Mouse (Mus musculus) hindbrain, embryonic 13.5 days (tissue): ENCODE measurements around the gene Ly6g6c. TPM values are rescaled to one million over a fixed set of nuclear protein-coding genes. Genes with fewer than 3 reads are reported as not detected.
A peak's percentile ranks its signal among the peaks of the same experiment; 100 is the strongest.

Experiments used
- ATAC-seq: fragments of 200-750 bp; cut with Nextera tagmentation; 2 replicates; pipeline ENCODE4 v1.8.0; 2017; ENCODE audit warnings: moderate TSS enrichment; ENCODE audit not compliant: low FRiP score
- H3K27ac ChIP-seq: fragments of 300-500 bp; sonication (generic); 2 replicates; pipeline ENCODE4 v1.5.1; 2015; ENCODE audit warnings: inconsistent platforms, mild to moderate bottlenecking, moderate library complexity
- H3K27me3 ChIP-seq: fragments of 300-500 bp; sonication (generic); 2 replicates; pipeline ENCODE4 v1.6.1; 2015; ENCODE audit warnings: mild to moderate bottlenecking, inconsistent platforms
- H3K36me3 ChIP-seq: fragments of 300-500 bp; sonication (generic); 2 replicates; pipeline ENCODE4 v1.6.1; 2015; ENCODE audit warnings: mild to moderate bottlenecking, inconsistent platforms
- H3K4me1 ChIP-seq: fragments of 300-500 bp; sonication (generic); replicated peaks from 2 replicates; pipeline ENCODE4 v1.6.1; 2015; ENCODE audit warnings: inconsistent platforms
- H3K4me2 ChIP-seq: fragments of 300-500 bp; sonication (generic); 2 replicates; pipeline ENCODE4 v1.6.1; 2015; ENCODE audit warnings: inconsistent platforms, mild to moderate bottlenecking, moderate library complexity
- H3K4me3 ChIP-seq: fragments of 300-500 bp; sonication (generic); 2 replicates; pipeline ENCODE4 v1.5.1; 2015; ENCODE audit warnings: mild to moderate bottlenecking, inconsistent platforms
- H3K9ac ChIP-seq: fragments of 300-500 bp; sonication (generic); 2 replicates; pipeline ENCODE4 v1.6.1; 2015; ENCODE audit warnings: mild to moderate bottlenecking, inconsistent platforms
- H3K9me3 ChIP-seq: fragments of 300-500 bp; sonication (generic); 2 replicates; pipeline ENCODE4 v1.6.1; 2016; ENCODE audit warnings: inconsistent platforms
- WGBS: fragments of 180-500 bp; shearing (Covaris S2); methylation state at CpG from one replicate; pipeline ENCODE4 v1.1.7; 2015; 5-methylcytosine and 5-hydroxymethylcytosine counted together
- polyA plus RNA-seq: library from polyadenylated mRNA; unstranded; fragments of >200 nt; fragmentation: Nextera tagmentation; extraction: Ambion mirVana; gene quantifications from 2 replicates; pipeline ENCODE4 v1.2.1, GENCODE M21; 2015

Gene Ly6g6c
- polyA plus RNA-seq, 1 experiment from 2014 or later: not detected

DNA sequence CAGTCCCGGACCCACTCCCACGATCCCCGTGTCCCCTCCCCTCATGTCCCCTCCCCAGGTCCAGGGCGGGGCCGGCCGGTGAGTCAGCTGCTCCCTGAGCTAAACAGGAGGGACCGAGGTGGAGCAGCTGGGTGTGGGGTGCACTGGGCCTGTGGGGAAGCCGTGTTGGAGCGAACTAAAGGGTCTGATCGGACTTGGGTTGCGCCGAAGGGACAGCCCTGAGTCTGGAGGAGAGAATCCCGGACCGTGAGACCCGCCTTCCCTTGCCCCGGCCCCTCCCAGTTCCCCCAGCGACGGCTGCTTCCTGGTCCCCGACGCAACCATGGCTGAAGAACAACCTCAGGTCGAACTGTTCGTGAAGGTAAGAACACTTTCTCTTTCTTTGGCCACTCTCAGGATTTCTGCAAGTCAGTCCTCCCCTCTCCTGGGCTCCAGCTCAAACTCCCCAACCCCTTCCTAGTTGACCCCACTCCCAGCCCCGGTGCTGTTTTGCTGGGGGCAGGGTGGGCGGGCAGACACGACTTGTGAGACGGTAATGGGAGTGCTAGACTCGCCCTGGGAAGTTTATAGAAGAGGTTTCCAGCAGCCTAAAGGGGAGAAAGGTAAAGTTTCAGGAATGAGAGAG is 14.9 kb upstream of the Ly6g6c start:
- H3K9me3 ChIP-seq: no peaks in the 10 kb centered on the region; the same call in 1 of the 2 replicates
- no peaks in the 10 kb centered on the region for H3K27me3 ChIP-seq
- ATAC-seq: no peak
- WGBS: under 1% methylated on average over 27 of the region's 27 CpGs
- H3K9ac ChIP-seq: peak overlapping the region; percentile 74
- peak overlapping the region; percentile 61 for H3K4me2 ChIP-seq
- peaks cover 47% of the 10 kb centered on the region for H3K4me1 ChIP-seq
- H3K27ac ChIP-seq: peak overlapping the region; percentile 89
- H3K36me3 ChIP-seq: peaks cover 7% of the 10 kb centered on the region
- H3K4me3 ChIP-seq: peak overlapping the region; percentile 43

DNA sequence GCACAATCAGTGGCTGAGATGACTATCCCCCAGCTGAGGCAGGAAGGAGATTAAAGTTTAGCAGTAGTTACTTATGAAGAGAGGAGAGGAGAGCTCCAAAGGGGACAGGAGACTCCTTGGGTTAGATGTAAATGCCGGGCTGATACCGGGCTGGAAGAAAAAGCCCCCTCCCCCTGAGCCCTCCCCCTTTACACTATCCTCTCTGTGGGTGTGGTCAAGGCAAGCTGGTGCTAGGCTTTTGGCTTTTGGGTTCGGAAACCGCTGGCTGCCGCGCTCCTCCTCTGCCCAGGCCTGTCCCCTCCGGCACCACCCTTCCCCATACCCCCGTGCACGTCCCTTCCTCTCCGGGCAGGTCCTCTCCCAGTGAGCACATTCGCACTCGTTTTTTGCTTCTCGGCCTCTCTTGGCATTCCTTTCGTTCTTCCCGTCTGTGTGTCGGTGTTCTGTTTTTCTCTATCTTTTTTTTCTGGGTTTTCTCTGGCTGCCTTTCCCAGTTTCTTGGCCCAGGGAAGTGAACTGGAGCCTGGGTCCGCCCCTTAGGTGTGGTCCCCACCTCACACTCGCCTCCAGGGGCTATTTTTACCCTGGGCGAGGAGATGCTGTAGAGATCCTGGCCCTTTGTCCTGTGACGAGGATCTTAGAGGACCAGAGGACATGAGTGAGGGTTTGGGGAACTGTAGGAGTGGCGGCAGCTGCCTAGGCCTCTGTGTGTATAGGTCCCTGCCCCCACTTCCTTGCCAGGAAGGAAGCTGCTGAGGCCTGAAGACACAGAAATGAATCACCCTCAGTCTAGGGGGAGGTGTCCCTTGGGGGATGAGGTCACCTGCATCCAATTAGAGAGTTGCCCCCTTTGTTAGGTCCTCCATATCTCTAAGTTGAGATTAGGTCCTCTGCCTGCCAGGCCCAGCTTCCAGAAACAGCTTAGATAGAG is 13.8 kb upstream of the Ly6g6c start:
- peak overlapping the region; percentile 74 for H3K9ac ChIP-seq
- H3K27ac ChIP-seq: peak overlapping the region; percentile 90
- peak overlapping the region; percentile 61 for H3K4me2 ChIP-seq
- no peaks in the 10 kb centered on the region; the same call in 1 of the 2 replicates for H3K9me3 ChIP-seq
- peak overlapping the region; percentile 43 for H3K4me3 ChIP-seq
- peak; percentile 44; the same call in 1 of the 2 replicates for ATAC-seq
- peaks cover 41% of the 10 kb centered on the region for H3K4me1 ChIP-seq
- peaks cover 13% of the 10 kb centered on the region for H3K36me3 ChIP-seq
- WGBS: 4% methylated on average over 21 of the region's 21 CpGs
- H3K27me3 ChIP-seq: no peaks in the 10 kb centered on the region

DNA sequence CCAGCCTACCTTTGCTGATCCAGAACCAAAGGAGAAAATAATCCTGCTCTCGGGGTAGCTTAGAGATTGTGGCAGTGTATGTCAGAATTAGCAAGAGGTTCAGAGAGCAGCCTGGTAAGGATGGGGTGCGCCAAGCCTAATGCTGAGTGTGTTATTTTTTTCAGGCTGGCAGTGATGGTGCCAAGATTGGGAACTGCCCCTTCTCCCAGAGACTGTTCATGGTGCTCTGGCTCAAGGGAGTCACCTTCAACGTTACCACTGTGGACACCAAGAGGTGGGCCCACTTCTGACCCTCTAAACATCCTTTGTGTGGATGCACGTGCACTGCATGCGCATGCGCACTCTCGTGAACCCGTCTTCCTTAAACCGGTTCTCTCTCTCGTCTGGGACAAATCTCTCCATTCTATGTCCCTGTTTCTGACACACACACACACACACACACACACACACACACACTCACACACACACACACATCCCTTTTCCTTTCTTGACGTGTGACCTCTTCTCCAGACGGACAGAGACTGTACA is 12.9 kb upstream of the Ly6g6c start:
- Histone ChIP-seq H3K9ac (peak overlapping the region; percentile 74), H3K4me2 (peak overlapping the region; percentile 61), H3K9me3 (no peaks in the 10 kb centered on the region; the same call in 1 of the 2 replicates), H3K27ac (peak overlapping the region; percentile 90), H3K4me3 (no peak overlapping the region), H3K27me3 (no peaks in the 10 kb centered on the region), H3K4me1 (peaks cover 38% of the 10 kb centered on the region), H3K36me3 (peaks cover 13% of the 10 kb centered on the region)
- WGBS: 68% methylated on average over 12 of the region's 12 CpGs
- no peak for ATAC-seq

DNA sequence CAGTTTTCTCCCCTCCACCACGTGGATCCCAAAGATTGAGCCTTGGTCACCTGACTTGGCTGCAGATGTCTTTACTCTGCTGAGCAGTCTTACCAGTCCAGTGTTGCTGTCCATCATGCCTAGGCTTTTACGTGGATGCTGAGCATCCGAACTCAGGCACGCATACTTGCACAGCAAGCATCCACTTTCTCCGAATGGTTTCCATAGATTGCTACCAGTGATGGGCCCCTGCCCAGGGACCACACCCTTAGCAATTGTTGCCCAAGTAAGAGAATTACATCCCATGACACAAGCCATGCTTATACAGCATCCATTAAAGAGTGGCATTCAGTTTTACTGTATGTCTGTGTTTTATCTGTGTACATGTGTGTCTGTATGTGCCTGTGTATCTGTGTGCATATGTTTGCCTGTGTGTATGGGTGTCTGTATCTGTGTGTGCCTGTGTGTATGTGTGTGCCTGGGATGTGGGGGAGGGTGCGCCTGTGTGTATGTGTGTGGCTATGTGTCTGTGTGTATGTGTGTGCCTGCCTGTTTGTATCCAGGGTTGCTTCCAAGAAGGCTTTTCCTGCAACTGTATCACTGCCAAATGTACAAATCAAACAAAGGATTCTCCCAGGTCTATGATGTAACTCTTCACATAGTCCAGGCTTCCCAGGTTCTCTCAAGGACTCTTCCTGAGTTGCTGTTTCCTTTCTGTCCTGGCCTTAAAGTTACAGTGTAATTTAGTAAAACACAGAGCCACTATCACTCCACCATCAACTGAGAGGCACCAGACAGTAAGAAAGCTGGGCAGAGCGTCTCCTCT is 9.3 kb upstream of the Ly6g6c start:
- WGBS: 92% methylated on average over 7 of the region's 7 CpGs
- no peaks in the 10 kb centered on the region for H3K27me3 ChIP-seq
- H3K9ac ChIP-seq: no peak overlapping the region
- peaks cover 18% of the 10 kb centered on the region for H3K36me3 ChIP-seq
- no peaks in the 10 kb centered on the region; the same call in 1 of the 2 replicates for H3K9me3 ChIP-seq
- no peak overlapping the region for H3K4me2 ChIP-seq
- ATAC-seq: no peak
- H3K4me3 ChIP-seq: no peak overlapping the region
- H3K4me1 ChIP-seq: peaks cover 41% of the 10 kb centered on the region
- H3K27ac ChIP-seq: no peak overlapping the region

DNA sequence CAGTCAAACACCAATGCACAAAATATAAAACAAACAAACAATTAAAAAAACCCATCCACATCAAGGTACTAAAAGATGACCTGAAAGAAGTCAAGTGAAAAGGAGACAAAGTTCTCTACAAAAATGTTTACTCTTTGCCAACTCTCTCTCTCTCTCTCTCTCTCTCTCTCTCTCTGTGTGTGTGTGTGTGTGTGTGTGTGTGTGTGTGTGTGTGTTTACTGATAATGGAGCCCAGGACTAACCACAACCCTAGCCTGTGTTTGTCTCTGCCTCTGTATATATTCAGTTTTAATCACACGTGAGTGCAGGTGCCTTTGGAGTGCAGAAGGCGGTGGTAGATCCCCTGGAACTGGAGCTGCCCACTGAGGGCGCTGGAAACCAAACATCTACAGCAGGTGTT is 8.1 kb upstream of the Ly6g6c start:
- WGBS: 82% methylated on average over 3 of the region's 3 CpGs
- H3K4me2 ChIP-seq: no peak overlapping the region
- H3K36me3 ChIP-seq: peaks cover 28% of the 10 kb centered on the region
- H3K27ac ChIP-seq: no peak overlapping the region
- H3K27me3 ChIP-seq: peaks cover 7% of the 10 kb centered on the region
- ATAC-seq: no peak
- H3K4me3 ChIP-seq: no peak overlapping the region
- peaks cover 39% of the 10 kb centered on the region for H3K4me1 ChIP-seq
- no peaks in the 10 kb centered on the region; the same call in 1 of the 2 replicates for H3K9me3 ChIP-seq
- no peak overlapping the region for H3K9ac ChIP-seq

DNA sequence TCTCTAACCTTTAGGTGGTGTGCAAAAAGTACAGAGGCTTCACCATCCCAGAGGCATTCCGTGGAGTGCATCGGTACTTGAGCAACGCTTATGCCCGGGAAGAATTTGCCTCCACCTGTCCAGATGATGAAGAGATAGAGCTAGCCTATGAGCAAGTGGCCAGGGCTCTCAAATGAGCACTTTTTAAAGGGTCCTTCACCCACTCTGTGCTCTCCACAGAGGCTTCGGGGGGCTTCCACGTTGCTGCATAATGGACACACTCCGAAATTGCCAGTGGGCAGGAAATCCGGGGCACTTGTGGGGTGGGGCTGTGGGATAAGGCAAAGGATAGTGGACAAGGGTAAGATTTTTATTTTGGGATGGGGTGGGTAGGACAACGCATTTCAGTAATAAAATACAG is 6.9 kb upstream of the Ly6g6c start:
- Histone ChIP-seq H3K9ac (peak overlapping the region; percentile 91), H3K36me3 (peaks cover 38% of the 10 kb centered on the region), H3K27ac (peak overlapping the region; percentile 91), H3K4me1 (peaks cover 29% of the 10 kb centered on the region), H3K27me3 (peaks cover 16% of the 10 kb centered on the region), H3K4me2 (peak overlapping the region; percentile 88; the same call in 1 of the 2 replicates), H3K4me3 (peak overlapping the region; percentile 78), H3K9me3 (no peaks in the 10 kb centered on the region; the same call in 1 of the 2 replicates)
- ATAC-seq: 0 out of 2 replicates have a peak, but pooled peaks have one; percentile 13
- 68% methylated on average over 9 of the region's 9 CpGs for WGBS

DNA sequence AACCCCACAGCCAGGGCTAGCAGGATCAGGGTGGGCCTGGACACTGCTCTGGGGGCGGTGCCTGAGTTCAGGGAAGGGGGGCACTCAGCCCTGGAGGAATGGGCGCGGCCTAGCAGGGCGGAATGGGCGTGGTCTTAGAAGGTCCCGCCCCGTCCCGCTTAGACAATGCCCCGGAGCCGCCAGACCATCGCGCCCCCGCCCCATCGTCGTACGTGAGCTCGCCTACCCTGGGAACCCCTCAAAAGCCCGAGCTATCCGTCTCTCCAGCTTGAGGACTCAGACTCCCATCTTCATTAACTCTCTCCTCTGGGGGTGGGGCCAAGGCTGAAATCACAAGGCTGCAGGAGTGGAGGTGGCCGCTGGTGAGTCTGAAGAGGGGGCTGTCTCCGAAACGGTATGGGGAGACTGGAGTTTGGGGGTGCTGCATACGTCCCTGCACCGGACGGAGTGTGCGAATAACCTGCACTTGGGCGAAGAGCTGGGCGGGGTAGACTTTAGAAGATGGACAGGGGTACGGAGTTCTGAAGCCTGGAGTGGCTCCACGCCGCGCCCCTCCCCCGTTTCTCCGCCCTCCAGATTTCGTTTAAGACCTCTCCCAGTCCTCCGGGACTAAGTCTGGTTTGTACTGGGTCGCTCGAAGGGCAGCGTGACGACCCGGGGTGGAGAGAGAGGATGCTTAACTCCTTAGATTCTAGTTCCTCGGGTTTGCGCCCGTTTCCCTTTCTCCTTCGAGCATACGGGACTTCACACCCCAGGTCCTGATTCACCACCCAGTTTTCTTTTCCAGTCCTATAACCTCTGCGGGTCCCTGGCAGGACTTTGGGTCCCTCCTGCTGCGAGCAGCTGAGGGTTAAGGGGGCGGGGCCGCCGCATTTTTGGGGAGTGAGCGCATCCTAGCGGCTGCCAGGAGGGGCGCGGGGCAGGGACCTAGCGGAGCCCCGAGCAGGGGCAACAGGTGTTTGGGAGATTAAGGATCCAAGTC is 6.0 kb upstream of the Ly6g6c start, which contains the start of gene Ddah2:
Ddah2 (plus strand) TSS at position 125 of the 982 bp plus-strand sequence.
- Histone ChIP-seq H3K4me2 (peak within 1 kb of the TSS; percentile 88), H3K4me3 (peak within 1 kb of the TSS; percentile 78), H3K36me3 (peaks cover 38% of the 10 kb centered on the region), H3K9me3 (no peaks in the 10 kb centered on the region; the same call in 1 of the 2 replicates), H3K27ac (peak within 1 kb of the TSS; percentile 91), H3K4me1 (peaks cover 30% of the 10 kb centered on the region), H3K27me3 (peaks cover 25% of the 10 kb centered on the region), H3K9ac (peak within 1 kb of the TSS; percentile 91)
- ATAC-seq: peak; percentile 89
- WGBS: under 1% methylated on average over 57 of the region's 57 CpGs

DNA sequence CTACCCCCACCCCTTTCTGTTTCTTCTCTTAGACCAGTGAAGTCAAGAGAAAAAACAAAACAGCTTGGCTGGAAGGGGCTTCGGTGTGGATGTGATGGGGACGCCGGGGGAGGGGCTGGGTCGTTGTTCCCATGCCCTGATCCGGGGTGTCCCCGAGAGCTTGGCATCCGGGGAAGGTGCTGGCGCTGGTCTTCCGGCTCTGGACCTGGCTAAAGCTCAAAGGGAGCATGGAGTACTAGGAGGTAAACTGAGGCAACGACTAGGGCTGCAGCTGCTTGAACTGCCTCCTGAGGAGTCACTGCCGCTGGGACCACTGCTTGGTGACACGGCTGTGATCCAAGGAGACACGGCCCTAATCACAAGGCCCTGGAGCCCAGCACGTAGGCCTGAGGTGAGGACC is 5.1 kb upstream of the Ly6g6c start:
- WGBS: 30% methylated on average over 14 of the region's 14 CpGs
- Histone ChIP-seq H3K27me3 (peaks cover 34% of the 10 kb centered on the region), H3K27ac (no peak overlapping the region), H3K36me3 (peaks cover 36% of the 10 kb centered on the region), H3K4me1 (peaks cover 39% of the 10 kb centered on the region), H3K9me3 (no peaks in the 10 kb centered on the region), H3K4me2 (peak overlapping the region; percentile 88), H3K9ac (peak overlapping the region; percentile 91), H3K4me3 (peak overlapping the region; percentile 78)
- ATAC-seq: peak; percentile 25

DNA sequence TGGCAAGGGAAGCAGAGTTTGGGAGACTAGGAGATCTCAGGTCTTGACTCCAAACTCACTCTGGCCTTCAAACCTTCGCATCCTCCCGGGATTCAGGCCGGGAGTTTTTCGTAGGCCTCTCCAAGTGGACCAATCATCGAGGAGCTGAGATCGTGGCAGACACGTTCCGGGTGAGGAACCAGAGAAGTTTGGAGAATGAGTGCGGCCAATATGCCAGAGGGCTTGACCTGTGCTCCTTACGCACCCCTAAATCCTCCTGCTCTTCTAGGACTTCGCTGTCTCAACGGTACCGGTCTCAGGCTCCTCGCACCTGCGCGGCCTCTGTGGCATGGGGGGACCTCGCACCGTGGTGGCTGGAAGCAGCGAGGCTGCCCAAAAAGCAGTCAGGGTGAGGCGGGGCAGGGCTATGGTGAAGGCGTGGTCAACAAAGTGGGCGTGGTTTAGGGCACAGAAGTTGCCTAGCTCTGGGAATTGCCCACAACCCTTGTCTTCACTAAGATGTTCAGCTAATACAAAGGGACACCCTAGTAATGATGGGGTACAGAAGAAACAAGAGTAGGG is 4.4 kb upstream of the Ly6g6c start:
- Histone ChIP-seq H3K9ac (peak overlapping the region; percentile 91), H3K36me3 (peaks cover 33% of the 10 kb centered on the region), H3K27ac (no peak overlapping the region), H3K4me1 (peaks cover 45% of the 10 kb centered on the region), H3K27me3 (peaks cover 41% of the 10 kb centered on the region), H3K4me3 (peak overlapping the region; percentile 78), H3K4me2 (peak overlapping the region; percentile 88), H3K9me3 (no peaks in the 10 kb centered on the region)
- no peak for ATAC-seq
- 53% methylated on average over 22 of the region's 22 CpGs for WGBS

DNA sequence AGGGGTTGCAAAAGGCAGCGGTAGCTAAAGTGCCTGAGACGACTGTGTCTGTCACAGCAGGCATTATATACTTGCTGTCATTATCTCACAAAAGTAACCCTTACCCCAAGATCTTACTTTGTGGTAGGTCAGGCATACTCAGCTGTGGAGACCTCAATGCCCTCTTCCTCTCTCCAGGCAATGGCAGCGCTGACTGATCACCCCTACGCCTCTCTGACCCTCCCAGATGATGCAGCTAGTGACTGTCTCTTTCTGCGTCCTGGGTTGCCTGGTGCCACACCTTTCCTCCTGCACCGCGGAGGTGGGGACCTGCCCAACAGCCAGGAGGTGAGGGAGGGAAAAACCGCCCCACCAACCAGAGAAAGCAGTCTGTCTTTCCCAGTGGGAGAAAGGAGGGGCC is 3.9 kb upstream of the Ly6g6c start:
- Histone ChIP-seq H3K4me2 (no peak overlapping the region), H3K4me3 (no peak overlapping the region), H3K4me1 (peaks cover 45% of the 10 kb centered on the region), H3K9me3 (no peaks in the 10 kb centered on the region), H3K36me3 (peaks cover 31% of the 10 kb centered on the region), H3K27ac (no peak overlapping the region), H3K9ac (no peak overlapping the region; the same call in 1 of the 2 replicates), H3K27me3 (peaks cover 46% of the 10 kb centered on the region)
- 88% methylated on average over 8 of the region's 8 CpGs for WGBS
- no peak for ATAC-seq
